Mouse (Mus musculus) stomach, embryonic 14.5 days (tissue): ENCODE data around the gene C1qtnf5. TPM values are rescaled to one million over a fixed set of nuclear protein-coding genes. Genes with fewer than 3 reads are reported as not detected.

Source experiments
- ATAC-seq: fragments of 200-750 bp; cut with Nextera tagmentation; 2 replicates; pipeline ENCODE4 v1.8.0; 2017; ENCODE audit warnings: low read depth, moderate TSS enrichment; ENCODE audit not compliant: insufficient number of reproducible peaks, insufficient read depth, low FRiP score
- H3K27ac ChIP-seq: fragments of 300-500 bp; sonication (generic); 2 replicates; pipeline ENCODE4 v1.5.1; 2014; ENCODE audit warnings: mild to moderate bottlenecking, low read length, moderate library complexity, mixed read lengths
- H3K27me3 ChIP-seq: fragments of 300-500 bp; sonication (generic); 2 replicates; pipeline ENCODE4 v1.6.1; 2014; ENCODE audit warnings: low read length, control low read depth, mixed read lengths; ENCODE audit not compliant: control insufficient read depth, insufficient read depth
- H3K36me3 ChIP-seq: fragments of 300-500 bp; sonication (generic); 2 replicates; pipeline ENCODE4 v1.6.1; 2014; ENCODE audit warnings: mild to moderate bottlenecking, control low read depth, low read length, moderate library complexity, mixed read lengths; ENCODE audit not compliant: control insufficient read depth, insufficient read depth
- H3K4me1 ChIP-seq: fragments of 300-500 bp; sonication (generic); 2 replicates; pipeline ENCODE4 v1.6.1; 2014; ENCODE audit warnings: low read length, control low read depth, mixed read lengths; ENCODE audit not compliant: control insufficient read depth, insufficient read depth
- H3K4me2 ChIP-seq: fragments of 300-500 bp; sonication (generic); replicated peaks from 2 replicates; pipeline ENCODE4 v1.6.1; 2014; ENCODE audit warnings: low read depth, low read length, control low read depth
- H3K4me3 ChIP-seq: fragments of 300-500 bp; sonication (generic); 2 replicates; pipeline ENCODE4 v1.5.1; 2014; ENCODE audit warnings: low read depth, low read length, control low read depth
- H3K9ac ChIP-seq: fragments of 300-500 bp; sonication (generic); replicated peaks from 2 replicates; pipeline ENCODE4 v1.6.1; 2014; ENCODE audit warnings: low read depth, mild to moderate bottlenecking, control low read depth, low read length, moderate library complexity, mixed read lengths
- H3K9me3 ChIP-seq: fragments of 300-500 bp; sonication (generic); 2 replicates; pipeline ENCODE4 v1.6.1; 2016; ENCODE audit warnings: low read depth, low read length, control low read depth; ENCODE audit not compliant: control insufficient read depth
- WGBS: fragments of 180-500 bp; shearing (Covaris S2); extraction: QIAGEN DNeasy Blood & Tissue Kit; methylation state at CpG from one replicate; pipeline ENCODE4 v1.1.7; 2014; 5-methylcytosine and 5-hydroxymethylcytosine counted together
- polyA plus RNA-seq: library from polyadenylated mRNA; unstranded; fragments of >200 nt; fragmentation: Nextera tagmentation; extraction: Ambion mirVana; gene quantifications from 2 replicates; pipeline ENCODE4 v1.2.1, GENCODE M21; 2014

The C1qtnf5 gene
- polyA plus RNA-seq, 1 experiment from 2014 or later = 2.8 TPM

GRCm38 (mm10) chr9:44147290-44147689 lies 40.2 kb downstream of the C1qtnf5 start:
- Histone ChIP-seq H3K36me3 (peaks cover 36% of the 10 kb centered on the region), H3K4me2 (no peak overlapping the region), H3K27ac (no peak overlapping the region), H3K9me3 (no peaks in the 10 kb centered on the region), H3K9ac (no peak overlapping the region), H3K4me1 (no peaks in the 10 kb centered on the region), H3K27me3 (no peaks in the 10 kb centered on the region), H3K4me3 (no peak overlapping the region)
- 69% methylated on average over 3 of the region's 3 CpGs for WGBS
- ATAC-seq = no peak

Other genes with a start within 250 kb of the C1qtnf5 start
- 0.88 and 1.5 TPM in 2 replicates for gene Thy1, start 63.9 kb upstream of the C1qtnf5 start, polyA plus RNA-seq
- gene Usp2, start 40.2 kb upstream of the C1qtnf5 start, polyA plus RNA-seq = 10.5 and 15.0 TPM in 2 replicates
- 0.26 and 0.28 TPM in 2 replicates for gene Mfrp, start 5.5 kb upstream of the C1qtnf5 start, polyA plus RNA-seq
- gene Gm49380, start 6.3 kb downstream of the C1qtnf5 start, polyA plus RNA-seq = 0.43 and 0.52 TPM in 2 replicates
- 61.7 and 66.7 TPM in 2 replicates for gene Rnf26, start 6.3 kb downstream of the C1qtnf5 start, polyA plus RNA-seq
- 53.0 and 54.3 TPM in 2 replicates for gene Mcam, start 27.2 kb downstream of the C1qtnf5 start, polyA plus RNA-seq
- gene Cbl, start 126.8 kb downstream of the C1qtnf5 start, polyA plus RNA-seq = 18.5 and 19.9 TPM in 2 replicates
- gene Ccdc153, start 133.4 kb downstream of the C1qtnf5 start, polyA plus RNA-seq = not detected in 2 replicates
- 0.12 and 0.27 TPM in 2 replicates for gene Pdzd3, start 144.2 kb downstream of the C1qtnf5 start, polyA plus RNA-seq
- gene Nlrx1, start 161.4 kb downstream of the C1qtnf5 start, polyA plus RNA-seq = 7.2 and 8.4 TPM in 2 replicates
- 5.1 and 5.9 TPM in 2 replicates for gene Abcg4, start 181.4 kb downstream of the C1qtnf5 start, polyA plus RNA-seq
- 21.3 and 23.4 TPM in 2 replicates for gene Hinfp, start 198.4 kb downstream of the C1qtnf5 start, polyA plus RNA-seq
- gene C2cd2l, start 213.0 kb downstream of the C1qtnf5 start, polyA plus RNA-seq = 5.7 and 9.6 TPM in 2 replicates
- 44.5 and 46.7 TPM in 2 replicates for gene Dpagt1, start 218.8 kb downstream of the C1qtnf5 start, polyA plus RNA-seq
- gene H2afx, start 227.4 kb downstream of the C1qtnf5 start, polyA plus RNA-seq = 289 and 335 TPM in 2 replicates
- gene Hmbs, start 237.0 kb downstream of the C1qtnf5 start, polyA plus RNA-seq = 112 and 130 TPM in 2 replicates